Mouse (Mus musculus): ENCODE measurements at regions not wholly inside any gene's neighbourhood (a gene's known extent, or its start where the extent isn't known, plus 50 kb on each side); places are given as distances from the start of the nearest gene placed in this dataset.
A peak's percentile ranks its signal among the peaks of the same experiment; 100 is the strongest.

DNA sequence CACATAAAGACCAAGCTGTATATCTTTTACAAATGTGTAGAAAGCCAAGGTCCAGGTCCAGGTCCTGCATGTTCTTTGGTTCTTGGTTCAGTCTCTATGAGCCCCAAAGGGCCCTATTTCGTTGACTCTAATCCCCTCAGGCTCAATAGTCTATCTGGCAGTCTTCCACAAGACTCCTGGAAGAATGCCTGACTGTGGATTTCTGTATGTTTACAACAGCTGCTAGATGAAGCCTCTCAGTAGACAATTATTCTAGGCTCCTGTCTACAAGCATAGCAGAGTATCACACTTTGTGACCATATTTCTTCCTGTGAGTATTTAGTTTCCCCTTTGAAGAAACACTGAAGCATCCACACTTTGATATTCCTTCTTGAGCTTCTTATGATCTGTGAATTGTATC is 374.6 kb upstream of the Slit2 start:
- Histone ChIP-seq H3K4me1 (ENCODE audit: control insufficient read depth, insufficient read depth, low read length) (no peaks in the 10 kb centered on the region), H3K36me3 (ENCODE audit: control insufficient read depth, insufficient read depth, low read length) (no peaks in the 10 kb centered on the region), H3K9ac (ENCODE audit: low read depth, low read length) (no peak overlapping the region), H3K4me2 (ENCODE audit: low read depth, low read length) (no peak overlapping the region), H3K27ac (ENCODE audit: low read length) (no peak overlapping the region), H3K4me3 (ENCODE audit: low read length) (no peak overlapping the region), H3K9me3 (ENCODE audit: control insufficient read depth, low read length) (no peaks in the 10 kb centered on the region), H3K27me3 (replicated peaks; ENCODE audit: control insufficient read depth, insufficient read depth, low read length) (no peaks in the 10 kb centered on the region)
- peak; percentile 56; the same call in 1 of the 2 replicates for ATAC-seq
- 29% methylated on average over 1 of the region's 1 CpGs for WGBS
